Mouse (Mus musculus) midbrain, embryonic 10.5 days (tissue): ENCODE results near the gene Sec16b. TPM values are rescaled to one million over a fixed set of nuclear protein-coding genes. Genes with fewer than 3 reads are reported as not detected.

Experiments
- DNase-seq: peaks from one replicate; pipeline ENCODE4 v3.0.0-alpha.2; 2017; ENCODE audit warnings: low spot score
- H3K27ac ChIP-seq: fragments of 300-500 bp; sonication (generic); replicated peaks from 2 replicates; pipeline ENCODE4 v1.5.1; 2016; ENCODE audit warnings: mild to moderate bottlenecking
- H3K27me3 ChIP-seq: fragments of 300-500 bp; sonication (generic); 2 replicates; pipeline ENCODE4 v1.6.1; 2016; ENCODE audit warnings: low read depth, mild to moderate bottlenecking; ENCODE audit not compliant: poor library complexity, severe bottlenecking
- H3K36me3 ChIP-seq: fragments of 300-500 bp; sonication (generic); 2 replicates; pipeline ENCODE4 v1.6.1; 2016; ENCODE audit warnings: mild to moderate bottlenecking, moderate library complexity
- H3K4me1 ChIP-seq: fragments of 300-500 bp; sonication (generic); 2 replicates; pipeline ENCODE4 v1.6.1; 2016
- H3K4me3 ChIP-seq: fragments of 300-500 bp; sonication (generic); 2 replicates; pipeline ENCODE4 v1.5.1; 2016; ENCODE audit warnings: mild to moderate bottlenecking, moderate library complexity
- H3K9me3 ChIP-seq: fragments of 300-500 bp; sonication (generic); replicated peaks from 2 replicates; pipeline ENCODE4 v1.6.1; 2016; ENCODE audit warnings: mild to moderate bottlenecking
- WGBS: fragments of 180-500 bp; shearing (Covaris S2); methylation state at CpG from one replicate; pipeline ENCODE4 v1.1.7; 2016; 5-methylcytosine and 5-hydroxymethylcytosine counted together
- polyA plus RNA-seq: library from polyadenylated mRNA; unstranded; fragments of >200 nt; fragmentation: Nextera tagmentation; extraction: Ambion mirVana; gene quantifications from 2 replicates; pipeline ENCODE4 v1.2.1, GENCODE M21; 2016

Gene Sec16b
- 0.49 and 0.63 TPM in 2 replicates for polyA plus RNA-seq

DNA sequence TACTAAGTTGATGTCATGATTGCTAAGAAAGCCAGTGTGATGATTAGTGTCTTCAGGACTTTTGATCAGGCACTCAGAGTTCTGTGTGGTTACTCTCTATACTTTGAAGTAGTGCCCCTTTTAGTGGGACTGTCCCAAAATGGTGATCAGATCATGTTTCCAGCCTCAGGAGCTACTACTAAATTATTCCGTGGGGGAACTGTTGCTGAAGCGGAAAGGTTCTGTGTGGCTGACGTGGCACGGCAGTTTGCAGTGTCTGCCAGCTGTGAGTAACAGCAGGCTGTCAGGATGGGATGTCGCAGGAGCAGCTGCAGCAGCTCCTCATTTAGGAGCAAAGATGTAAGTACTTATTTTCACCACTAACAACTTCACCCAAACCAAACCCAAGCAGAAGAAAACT is at the start of gene Sec16b:
Gene Sec16b (plus strand): TSS at position 207 of the 400 bp plus-strand sequence.
- no peak for DNase-seq
- Histone ChIP-seq H3K27me3 (no peaks in the 10 kb centered on the region), H3K36me3 (no peaks in the 10 kb centered on the region), H3K9me3 (no peaks in the 10 kb centered on the region), H3K4me3 (no peak within 1 kb of the TSS), H3K4me1 (peaks cover 25% of the 10 kb centered on the region), H3K27ac (no peak within 1 kb of the TSS)
- WGBS = 38% methylated on average over 5 of the region's 5 CpGs

DNA sequence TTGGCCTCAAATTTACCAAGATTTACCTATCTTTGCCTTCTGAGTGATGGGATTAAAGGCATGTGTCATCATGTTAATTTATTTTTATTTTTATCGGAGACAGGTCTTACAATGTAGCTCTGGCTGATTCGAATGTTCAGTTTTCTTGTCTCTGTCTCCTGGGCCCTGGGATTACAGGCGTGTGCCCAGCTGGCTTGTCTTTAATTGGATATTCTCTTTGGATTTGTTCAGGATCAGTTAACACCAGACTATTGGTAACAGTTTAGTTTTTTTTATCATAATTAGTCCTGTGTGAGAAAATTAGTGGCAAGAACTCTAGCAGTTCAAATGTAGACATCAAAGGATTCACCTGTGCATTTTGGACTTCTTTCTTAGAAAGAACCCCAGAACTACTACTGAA is 48.7 kb upstream of the Sec16b start:
- DNase-seq = no peak
- Histone ChIP-seq H3K36me3 (no peaks in the 10 kb centered on the region), H3K27ac (peak overlapping the region; percentile 88), H3K27me3 (peaks cover 15% of the 10 kb centered on the region), H3K4me1 (peaks cover 40% of the 10 kb centered on the region), H3K4me3 (peak overlapping the region; percentile 52; the same call in 1 of the 2 replicates), H3K9me3 (no peaks in the 10 kb centered on the region)
- 58% methylated on average over 3 of the region's 3 CpGs for WGBS

DNA sequence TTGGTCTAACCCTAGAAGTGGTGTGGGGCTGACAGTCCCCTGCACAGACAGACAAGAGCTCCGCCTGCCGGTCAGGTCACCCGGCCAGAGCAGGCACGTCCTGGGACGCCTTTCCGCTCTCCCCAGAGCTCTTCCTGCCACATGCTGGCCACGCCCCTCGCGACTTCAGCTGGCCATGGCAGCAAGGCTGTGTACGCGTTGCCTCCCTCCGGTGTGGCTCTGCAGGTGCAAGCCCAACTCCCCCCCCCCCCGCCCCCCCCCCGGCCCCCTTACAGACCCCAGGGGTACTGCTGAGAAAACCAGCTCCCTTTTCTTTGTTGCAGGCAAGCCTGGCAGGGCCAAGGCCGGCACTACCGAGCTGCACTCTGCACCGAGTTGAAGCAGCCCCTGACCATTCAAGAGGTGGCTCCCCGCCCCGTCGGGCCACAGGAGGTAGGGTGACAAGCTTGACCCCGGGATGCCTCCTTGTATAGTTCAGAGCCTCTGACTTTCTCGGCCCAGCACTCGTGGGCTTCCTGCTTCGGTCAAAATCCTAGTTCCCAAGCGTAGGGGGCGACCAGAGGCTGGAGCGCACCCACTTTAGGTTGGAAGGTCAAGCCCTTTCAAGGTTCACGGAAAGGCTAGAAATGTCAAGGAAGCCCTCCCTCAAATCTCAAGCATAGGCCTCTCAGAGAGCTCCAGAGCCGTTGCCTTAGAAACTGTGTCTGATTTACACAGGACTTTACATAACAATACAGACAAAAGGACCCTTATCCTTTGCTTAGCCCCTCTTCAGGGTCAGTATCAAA is 47.9 kb upstream of the Sec16b start, which contains the start of gene Cryzl2:
Gene Cryzl2 (plus strand): TSS at position 157 of the 788 bp plus-strand sequence.
- Histone ChIP-seq H3K36me3 (no peaks in the 10 kb centered on the region), H3K9me3 (no peaks in the 10 kb centered on the region), H3K27me3 (peaks cover 15% of the 10 kb centered on the region), H3K27ac (peak within 1 kb of the TSS; percentile 88), H3K4me3 (peak within 1 kb of the TSS; percentile 52), H3K4me1 (peaks cover 32% of the 10 kb centered on the region)
- 1% methylated on average over 28 of the region's 29 CpGs for WGBS
- DNase-seq = peak; percentile 92

DNA sequence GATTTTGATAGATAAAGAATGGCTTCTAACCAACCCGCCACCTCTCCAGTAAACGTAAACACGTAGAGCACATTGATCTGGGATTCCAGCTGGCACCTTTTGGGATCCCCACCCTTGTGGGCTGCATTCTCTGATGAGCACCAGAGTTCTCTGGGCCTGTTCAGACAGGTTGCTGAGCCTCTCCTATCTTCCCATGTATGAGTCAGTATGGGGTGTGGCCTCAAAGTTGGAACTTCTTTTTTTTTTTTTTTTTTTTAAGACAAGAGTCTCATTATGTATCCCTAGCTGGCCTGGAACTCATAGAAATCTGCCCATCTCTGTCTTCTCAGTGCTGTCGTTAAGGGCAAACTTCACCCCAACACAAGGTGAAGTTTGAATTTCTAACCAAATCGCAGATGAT is 46.6 kb upstream of the Sec16b start:
- Histone ChIP-seq H3K27ac (peak overlapping the region; percentile 88), H3K27me3 (peaks cover 7% of the 10 kb centered on the region), H3K9me3 (no peaks in the 10 kb centered on the region), H3K4me1 (peaks cover 30% of the 10 kb centered on the region), H3K4me3 (no peak overlapping the region), H3K36me3 (no peaks in the 10 kb centered on the region)
- WGBS = 96% methylated on average over 5 of the region's 5 CpGs
- no peak for DNase-seq

DNA sequence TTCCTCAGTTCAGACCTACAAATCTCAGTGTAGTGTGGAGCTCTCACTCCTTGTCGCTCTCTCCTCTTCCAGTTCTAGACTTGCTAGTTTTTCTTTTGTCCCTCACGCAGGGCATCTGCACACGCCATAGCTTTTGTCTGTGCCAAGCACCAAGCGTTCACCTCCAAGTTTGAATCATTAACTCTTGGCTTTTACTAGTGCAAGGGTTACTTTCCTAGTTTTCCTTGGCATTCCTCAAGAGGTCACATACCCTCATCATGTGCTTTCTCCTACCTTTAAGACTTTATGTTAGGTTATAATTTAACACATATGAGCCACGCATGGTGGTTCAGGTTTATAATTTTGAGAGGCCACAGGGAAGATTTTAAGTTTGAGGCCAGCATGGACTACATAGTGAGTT is 45.3 kb upstream of the Sec16b start:
- H3K27me3 ChIP-seq = 0 out of 2 replicates have a peak, but pooled peaks cover 5% of the 10 kb centered on the region
- no peak for DNase-seq
- H3K27ac ChIP-seq = no peak overlapping the region
- H3K9me3 ChIP-seq = no peaks in the 10 kb centered on the region
- H3K4me1 ChIP-seq = peaks cover 30% of the 10 kb centered on the region
- H3K36me3 ChIP-seq = no peaks in the 10 kb centered on the region
- H3K4me3 ChIP-seq = no peak overlapping the region
- WGBS = 92% methylated on average over 5 of the region's 5 CpGs

DNA sequence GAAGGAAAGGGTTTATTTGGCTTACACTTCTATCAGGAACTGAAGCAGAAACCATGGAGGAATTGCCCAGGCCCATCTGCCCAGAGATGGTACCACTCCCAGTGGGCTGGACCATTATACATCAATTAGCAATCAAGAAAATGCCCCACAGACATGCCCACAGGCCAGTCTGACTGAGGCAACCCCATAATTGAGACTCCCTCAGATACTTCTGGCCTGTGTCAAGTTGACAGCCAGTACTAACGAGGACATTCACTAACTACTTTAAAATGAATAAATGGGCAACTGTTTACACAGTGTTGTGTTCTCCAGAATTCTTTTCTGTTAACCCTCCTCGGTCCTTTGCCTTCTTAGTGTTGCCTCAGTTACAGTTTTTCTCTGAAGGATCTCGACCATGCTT is 44.2 kb upstream of the Sec16b start:
- no peak for DNase-seq
- WGBS = 78% methylated on average over 3 of the region's 3 CpGs

DNA sequence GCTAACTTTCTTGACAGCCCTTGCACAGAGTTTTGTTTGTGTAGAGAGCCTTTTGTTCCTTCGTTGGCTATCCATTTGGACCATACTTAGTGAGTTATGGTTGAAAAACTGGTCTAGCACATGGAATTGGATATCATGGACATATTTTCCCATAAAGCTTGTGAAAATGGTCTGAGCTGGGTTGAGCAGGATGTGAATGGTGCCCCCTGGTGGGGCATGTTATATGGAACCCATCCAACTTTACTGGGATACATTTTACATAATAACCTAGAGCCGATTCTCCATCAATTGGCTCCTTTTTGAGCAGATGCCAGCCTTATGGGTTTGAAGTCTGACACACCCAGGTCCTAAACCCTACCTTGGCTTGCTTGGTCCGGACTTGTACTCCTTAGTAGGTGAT is 41.3 kb upstream of the Sec16b start:
- Histone ChIP-seq H3K4me1 (no peaks in the 10 kb centered on the region), H3K27ac (no peak overlapping the region), H3K36me3 (no peaks in the 10 kb centered on the region), H3K4me3 (no peak overlapping the region), H3K9me3 (no peaks in the 10 kb centered on the region), H3K27me3 (0 out of 2 replicates have a peak, but pooled peaks cover 5% of the 10 kb centered on the region)
- WGBS = 83% methylated on average over 3 of the region's 3 CpGs
- no peak for DNase-seq

More for the DNA sequence above, 44.2 kb upstream of the Sec16b start:
- H3K27ac ChIP-seq = no peak overlapping the region
- no peak overlapping the region for H3K4me3 ChIP-seq
- H3K27me3 ChIP-seq = 0 out of 2 replicates have a peak, but pooled peaks cover 5% of the 10 kb centered on the region
- H3K9me3 ChIP-seq = no peaks in the 10 kb centered on the region
- peaks cover 26% of the 10 kb centered on the region for H3K4me1 ChIP-seq
- H3K36me3 ChIP-seq = no peaks in the 10 kb centered on the region

DNA sequence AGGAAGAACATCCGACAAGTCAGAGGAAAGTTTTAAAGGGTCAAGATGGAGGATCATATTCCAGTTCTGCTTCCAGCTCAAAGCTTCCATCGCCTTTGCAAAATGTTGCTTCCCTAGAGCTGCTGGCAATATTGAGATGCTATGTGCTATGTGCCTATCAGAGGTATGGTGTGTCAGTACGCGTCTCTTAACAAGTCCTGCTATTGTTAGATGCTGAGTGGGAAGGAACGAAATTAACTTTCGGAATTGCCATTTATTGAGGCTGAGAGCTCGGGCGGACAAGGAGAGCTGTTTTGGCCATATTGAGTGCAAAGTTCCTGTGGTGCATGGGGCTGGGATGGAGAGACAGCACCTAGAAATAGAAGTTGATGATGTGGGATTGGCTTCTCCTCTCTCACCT is 38.7 kb upstream of the Sec16b start:
- no peaks in the 10 kb centered on the region for H3K27me3 ChIP-seq
- no peaks in the 10 kb centered on the region for H3K4me1 ChIP-seq
- WGBS = 95% methylated on average over 8 of the region's 8 CpGs
- no peak overlapping the region for H3K27ac ChIP-seq
- no peak for DNase-seq
- no peaks in the 10 kb centered on the region for H3K36me3 ChIP-seq
- H3K4me3 ChIP-seq = no peak overlapping the region
- no peaks in the 10 kb centered on the region for H3K9me3 ChIP-seq

DNA sequence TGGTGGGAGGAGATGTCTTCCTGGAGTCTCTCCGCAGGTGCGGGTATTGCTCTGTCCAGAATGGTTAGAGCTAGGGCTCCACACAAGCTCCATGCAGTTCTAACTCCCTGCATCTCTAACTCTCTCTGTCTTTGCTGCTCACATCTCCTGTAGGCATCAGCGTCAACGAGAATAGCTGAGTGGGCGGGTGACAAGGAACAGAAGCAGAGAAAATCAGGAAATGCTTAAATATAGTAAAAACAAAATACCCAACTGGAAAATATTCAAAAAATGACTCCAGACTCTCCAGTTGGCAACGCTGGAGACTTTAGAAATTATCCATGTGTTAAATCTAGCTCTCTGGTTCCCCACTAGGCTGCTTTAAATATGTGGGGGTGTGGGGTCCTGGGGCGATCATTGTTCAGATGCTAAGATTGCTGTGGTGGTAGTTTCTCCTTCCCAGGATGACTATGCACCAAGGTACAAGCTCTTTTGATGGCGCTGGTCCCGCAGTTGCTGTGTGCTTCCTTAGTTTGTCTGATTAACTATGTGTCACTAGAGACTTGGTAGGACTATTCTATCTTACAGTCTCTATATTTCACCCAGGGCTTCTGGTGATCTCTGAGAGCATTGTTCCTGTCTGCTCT is 35.7 kb upstream of the Sec16b start:
- no peak overlapping the region for H3K4me3 ChIP-seq
- DNase-seq = no peak
- 92% methylated on average over 9 of the region's 9 CpGs for WGBS
- no peaks in the 10 kb centered on the region for H3K9me3 ChIP-seq
- H3K27me3 ChIP-seq = no peaks in the 10 kb centered on the region
- no peaks in the 10 kb centered on the region for H3K36me3 ChIP-seq
- H3K4me1 ChIP-seq = no peaks in the 10 kb centered on the region
- no peak overlapping the region for H3K27ac ChIP-seq

DNA sequence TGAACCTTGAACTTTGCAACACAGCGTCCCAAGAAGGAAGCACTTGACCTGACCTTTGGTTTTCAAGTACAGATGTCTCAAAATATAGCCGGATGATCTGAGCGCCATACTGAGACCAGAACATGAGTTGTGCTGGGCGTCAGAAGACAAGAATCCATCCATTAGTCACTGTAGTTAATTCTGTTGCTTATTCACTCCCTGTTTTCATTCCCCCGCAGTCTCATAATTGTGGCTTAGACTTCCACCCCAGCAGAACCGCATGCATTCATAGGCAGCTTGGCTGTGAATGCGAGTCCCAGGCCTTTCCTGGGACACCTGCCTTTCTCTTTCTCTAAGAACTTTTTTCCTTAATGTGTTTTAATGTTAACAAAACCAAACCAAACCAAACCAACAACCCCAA is 33.8 kb upstream of the Sec16b start:
- no peak overlapping the region for H3K4me3 ChIP-seq
- no peak for DNase-seq
- 89% methylated on average over 7 of the region's 7 CpGs for WGBS

DNA sequence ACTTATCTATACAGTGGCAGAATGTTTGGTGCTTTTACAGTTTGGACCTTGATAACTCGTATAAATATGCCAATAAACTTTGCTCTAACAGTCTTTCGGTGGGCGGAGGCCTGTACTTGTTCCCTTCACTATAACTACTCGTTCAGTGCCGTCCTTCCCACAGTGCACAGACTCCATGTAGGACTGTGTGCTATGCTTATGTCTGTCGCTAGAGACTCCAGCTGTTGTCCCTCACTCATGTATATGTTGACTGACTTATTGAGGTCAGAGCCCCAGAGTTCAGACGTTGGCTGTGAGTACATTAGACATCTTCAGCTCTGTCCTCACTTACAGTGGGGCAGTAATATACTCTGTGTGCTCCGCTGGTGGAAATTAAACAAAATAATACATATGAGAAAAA is 31.7 kb upstream of the Sec16b start:
- no peak for DNase-seq
- WGBS = 90% methylated on average over 8 of the region's 8 CpGs
- H3K36me3 ChIP-seq = no peaks in the 10 kb centered on the region
- H3K27me3 ChIP-seq = no peaks in the 10 kb centered on the region
- H3K4me1 ChIP-seq = no peaks in the 10 kb centered on the region
- H3K27ac ChIP-seq = no peak overlapping the region
- no peak overlapping the region for H3K4me3 ChIP-seq
- no peaks in the 10 kb centered on the region for H3K9me3 ChIP-seq

More for the DNA sequence above, 33.8 kb upstream of the Sec16b start:
- no peaks in the 10 kb centered on the region for H3K4me1 ChIP-seq
- H3K27ac ChIP-seq = no peak overlapping the region
- H3K27me3 ChIP-seq = no peaks in the 10 kb centered on the region
- no peaks in the 10 kb centered on the region for H3K9me3 ChIP-seq
- no peaks in the 10 kb centered on the region for H3K36me3 ChIP-seq

DNA sequence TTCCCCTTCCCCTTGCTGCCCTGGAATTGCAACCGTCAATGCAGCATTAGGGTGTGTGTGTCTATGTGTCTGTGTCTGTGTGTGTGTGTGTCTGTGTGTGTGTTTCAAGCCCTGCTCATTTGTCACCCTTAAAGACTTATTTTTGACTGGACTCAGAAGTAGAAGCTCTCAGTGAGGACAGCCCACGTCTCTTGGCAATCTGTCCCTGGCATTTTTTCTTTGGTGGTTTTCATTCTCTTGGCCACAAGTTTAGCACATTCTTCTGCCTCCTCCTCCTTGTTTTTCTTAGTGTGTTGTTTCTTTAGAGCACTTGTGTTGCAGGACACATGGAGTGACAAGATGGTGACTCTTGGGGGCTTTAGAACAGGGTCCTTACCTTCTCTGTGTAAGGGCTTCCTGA is 30.3 kb upstream of the Sec16b start:
- no peak for DNase-seq
- Histone ChIP-seq H3K4me1 (no peaks in the 10 kb centered on the region), H3K27me3 (no peaks in the 10 kb centered on the region), H3K9me3 (no peaks in the 10 kb centered on the region), H3K36me3 (no peaks in the 10 kb centered on the region), H3K4me3 (no peak overlapping the region), H3K27ac (no peak overlapping the region)
- 82% methylated on average over 2 of the region's 2 CpGs for WGBS

DNA sequence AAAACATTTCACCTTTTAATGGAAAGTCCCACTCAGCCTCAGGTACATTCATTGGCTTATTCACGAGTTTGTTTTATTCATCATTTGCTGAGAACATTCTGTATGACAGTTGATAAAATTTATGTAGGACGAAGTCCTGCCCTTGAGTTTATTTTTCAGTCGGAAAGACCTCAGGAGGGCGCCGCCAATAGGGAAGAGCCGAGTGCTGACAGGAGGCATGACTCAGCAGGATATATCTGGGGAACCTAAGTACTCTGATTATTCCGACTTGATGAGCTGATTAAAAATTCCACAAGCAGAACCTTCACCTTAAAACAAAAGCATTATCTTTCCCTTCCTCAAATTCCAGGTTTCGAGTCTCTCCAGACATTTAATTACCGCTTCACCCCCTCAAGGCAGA is 26.4 kb upstream of the Sec16b start:
- DNase-seq = no peak
- H3K36me3 ChIP-seq = no peaks in the 10 kb centered on the region
- H3K4me3 ChIP-seq = no peak overlapping the region
- no peaks in the 10 kb centered on the region for H3K4me1 ChIP-seq
- H3K27ac ChIP-seq = no peak overlapping the region
- 35% methylated on average over 9 of the region's 9 CpGs for WGBS
- no peaks in the 10 kb centered on the region for H3K27me3 ChIP-seq
- no peaks in the 10 kb centered on the region for H3K9me3 ChIP-seq
